Mouse (Mus musculus) splenic B cell, adult 2 months (primary cell): Measurements from ENCODE around the gene Pde4a.
A peak's percentile ranks its signal among the peaks of the same experiment; 100 is the strongest.

Experiments used
- DNase-seq: peaks from one replicate; pipeline ENCODE4 v3.0.0-alpha.2; 2011; ENCODE audit warnings: low read depth, low spot score
- H3K27me3 ChIP-seq: 2 replicates; pipeline ENCODE4 v1.6.1; 2012; ENCODE audit warnings: mild to moderate bottlenecking, low read length, moderate library complexity, mixed read lengths; ENCODE audit not compliant: control insufficient read depth, poor library complexity, insufficient read depth, severe bottlenecking
- H3K36me3 ChIP-seq: 2 replicates; pipeline ENCODE4 v1.6.1; 2012; ENCODE audit warnings: mild to moderate bottlenecking, low read length, moderate library complexity, mixed read lengths; ENCODE audit not compliant: control insufficient read depth, poor library complexity, insufficient read depth, severe bottlenecking

Gene Pde4a

GRCm38 (mm10) chr9:21163086-21164050, 2.1 kb upstream of the Pde4a start:
- DNase-seq: peak; percentile 15
- Histone ChIP-seq H3K36me3 (no peaks in the 10 kb centered on the region), H3K27me3 (no peaks in the 10 kb centered on the region)

GRCm38 (mm10) chr9:21164072-21164471, 1.4 kb upstream of the Pde4a start:
- peak; percentile 63 for DNase-seq
- Histone ChIP-seq H3K36me3 (no peaks in the 10 kb centered on the region), H3K27me3 (no peaks in the 10 kb centered on the region)

GRCm38 (mm10) chr9:21165952-21166451, 488 bp downstream of the Pde4a start:
- no peaks in the 10 kb centered on the region for H3K36me3 ChIP-seq
- DNase-seq: peak; percentile 65
- H3K27me3 ChIP-seq: no peaks in the 10 kb centered on the region

- DNase-seq: no peak
- no peaks in the 10 kb centered on the region for H3K36me3 ChIP-seq
- no peaks in the 10 kb centered on the region for H3K27me3 ChIP-seq
Observed at GRCm38 (mm10) chr9:21166516-21166915, 1.0 kb downstream of the Pde4a start.

- Histone ChIP-seq H3K27me3 (no peaks in the 10 kb centered on the region), H3K36me3 (no peaks in the 10 kb centered on the region)
- peak; percentile 52 for DNase-seq
Observed at GRCm38 (mm10) chr9:21167140-21168097, 1.9 kb downstream of the Pde4a start.

GRCm38 (mm10) chr9:21168161-21169123, 2.9 kb downstream of the Pde4a start:
- H3K36me3 ChIP-seq: no peaks in the 10 kb centered on the region
- DNase-seq: peak; percentile 83
- no peaks in the 10 kb centered on the region for H3K27me3 ChIP-seq

GRCm38 (mm10) chr9:21169157-21169556, 3.6 kb downstream of the Pde4a start:
- H3K36me3 ChIP-seq: no peaks in the 10 kb centered on the region
- no peak for DNase-seq
- no peaks in the 10 kb centered on the region for H3K27me3 ChIP-seq

GRCm38 (mm10) chr9:21172364-21172763, 6.8 kb downstream of the Pde4a start:
- no peak for DNase-seq
- H3K27me3 ChIP-seq: no peaks in the 10 kb centered on the region
- no peaks in the 10 kb centered on the region for H3K36me3 ChIP-seq

- no peaks in the 10 kb centered on the region for H3K36me3 ChIP-seq
- H3K27me3 ChIP-seq: no peaks in the 10 kb centered on the region
- no peak for DNase-seq
Observed at GRCm38 (mm10) chr9:21180402-21180801, 14.9 kb downstream of the Pde4a start.

GRCm38 (mm10) chr9:21180841-21181240, 15.3 kb downstream of the Pde4a start:
- DNase-seq: no peak
- no peaks in the 10 kb centered on the region for H3K27me3 ChIP-seq
- no peaks in the 10 kb centered on the region for H3K36me3 ChIP-seq

- DNase-seq: peak; percentile 29
Observed at GRCm38 (mm10) chr9:21181421-21182220, 16.1 kb downstream of the Pde4a start.

GRCm38 (mm10) chr9:21183421-21183820, 17.9 kb downstream of the Pde4a start:
- Histone ChIP-seq H3K36me3 (no peaks in the 10 kb centered on the region), H3K27me3 (no peaks in the 10 kb centered on the region)
- no peak for DNase-seq

More at GRCm38 (mm10) chr9:21181421-21182220, 16.1 kb downstream of the Pde4a start:
- Histone ChIP-seq H3K36me3 (no peaks in the 10 kb centered on the region), H3K27me3 (no peaks in the 10 kb centered on the region)

GRCm38 (mm10) chr9:21183905-21184413, 18.4 kb downstream of the Pde4a start:
- H3K27me3 ChIP-seq: no peaks in the 10 kb centered on the region
- peak; percentile 74 for DNase-seq
- no peaks in the 10 kb centered on the region for H3K36me3 ChIP-seq
